Mouse (Mus musculus) lung, postnatal 0 days (tissue): ENCODE measurements at regions not wholly inside any gene's neighbourhood (a gene's known extent, or its start where the extent isn't known, plus 50 kb on each side); places are given as distances from the start of the nearest gene placed in this dataset.

Source experiments
- ATAC-seq: fragments of 200-750 bp; cut with Nextera tagmentation; 2 replicates; pipeline ENCODE4 v1.8.0; 2017; ENCODE audit warnings: moderate library complexity
- DNase-seq: peaks from one replicate; pipeline ENCODE4 v3.0.0-alpha.2; 2016; ENCODE audit warnings: low spot score
- H3K27ac ChIP-seq: fragments of 300-500 bp; sonication (generic); 2 replicates; pipeline ENCODE4 v1.5.1; 2014; ENCODE audit warnings: antibody characterized with exemption, mild to moderate bottlenecking, low read length, mixed read lengths
- H3K27me3 ChIP-seq: fragments of 300-500 bp; sonication (generic); replicated peaks from 2 replicates; pipeline ENCODE4 v1.6.1; 2014; ENCODE audit warnings: low read length, mixed read lengths; ENCODE audit not compliant: insufficient read depth
- H3K36me3 ChIP-seq: fragments of 300-500 bp; sonication (generic); 2 replicates; pipeline ENCODE4 v1.6.1; 2014; ENCODE audit warnings: low read length, mixed read lengths; ENCODE audit not compliant: insufficient read depth
- H3K4me1 ChIP-seq: fragments of 300-500 bp; sonication (generic); 2 replicates; pipeline ENCODE4 v1.6.1; 2014; ENCODE audit warnings: antibody characterized with exemption, low read depth, low read length, mixed read lengths; ENCODE audit not compliant: insufficient read depth
- H3K4me2 ChIP-seq: fragments of 300-500 bp; sonication (generic); replicated peaks from 2 replicates; pipeline ENCODE4 v1.6.1; 2014; ENCODE audit warnings: low read depth, mild to moderate bottlenecking, low read length, moderate library complexity, mixed read lengths
- H3K4me3 ChIP-seq: fragments of 300-500 bp; sonication (generic); 2 replicates; pipeline ENCODE4 v1.5.1; 2014; ENCODE audit warnings: low read depth, low read length
- H3K9ac ChIP-seq: fragments of 300-500 bp; sonication (generic); replicated peaks from 2 replicates; pipeline ENCODE4 v1.6.1; 2014; ENCODE audit warnings: low read depth, mild to moderate bottlenecking
- H3K9me3 ChIP-seq: fragments of 300-500 bp; sonication (generic); 2 replicates; pipeline ENCODE4 v1.6.1; 2016; ENCODE audit warnings: low read length, mixed read lengths
- CTCF ChIP-seq: IDR thresholded peaks from 2 replicates; pipeline ENCODE4 v1.5.1; 2016; ENCODE audit warnings: antibody characterized with exemption, mild to moderate bottlenecking
- EP300 ChIP-seq: IDR thresholded peaks from 2 replicates; pipeline ENCODE4 v1.6.1; 2016; ENCODE audit warnings: antibody characterized with exemption, mild to moderate bottlenecking, control low read depth
- WGBS: fragments of 180-500 bp; shearing (Covaris S2); extraction: QIAGEN DNeasy Blood & Tissue Kit; methylation state at CpG from one replicate; pipeline ENCODE4 v1.1.7; 2014; 5-methylcytosine and 5-hydroxymethylcytosine counted together

DNA sequence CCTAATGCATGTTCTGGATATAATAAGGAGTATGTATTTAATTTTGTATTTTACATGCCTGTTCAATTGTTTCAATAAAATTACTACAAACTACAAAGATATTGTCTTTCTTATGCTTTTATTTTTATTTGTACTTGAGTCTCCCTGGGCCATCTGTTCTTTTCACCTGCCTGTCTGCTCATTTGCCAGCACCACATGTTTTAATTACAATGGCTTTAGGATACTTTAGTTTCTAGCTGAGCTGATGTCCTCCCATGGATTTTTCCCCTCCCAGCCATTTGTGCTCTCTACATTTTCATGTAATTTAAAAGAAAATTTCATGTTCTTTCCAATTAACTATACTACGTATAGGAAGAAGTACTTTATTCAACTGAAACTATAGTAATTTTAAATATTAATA is 188.5 kb upstream of the Neil3 start:
- ATAC-seq = no peak
- WGBS = 96% methylated on average over 1 of the region's 1 CpGs
- Histone ChIP-seq H3K9me3 (no peaks in the 10 kb centered on the region), H3K4me1 (no peaks in the 10 kb centered on the region), H3K27ac (no peak overlapping the region), H3K36me3 (no peaks in the 10 kb centered on the region), H3K4me3 (no peak overlapping the region), H3K9ac (no peak overlapping the region), H3K4me2 (no peak overlapping the region), H3K27me3 (no peaks in the 10 kb centered on the region)
- no peak for TF ChIP-seq CTCF
- no peak for TF ChIP-seq EP300
- DNase-seq = no peak

DNA sequence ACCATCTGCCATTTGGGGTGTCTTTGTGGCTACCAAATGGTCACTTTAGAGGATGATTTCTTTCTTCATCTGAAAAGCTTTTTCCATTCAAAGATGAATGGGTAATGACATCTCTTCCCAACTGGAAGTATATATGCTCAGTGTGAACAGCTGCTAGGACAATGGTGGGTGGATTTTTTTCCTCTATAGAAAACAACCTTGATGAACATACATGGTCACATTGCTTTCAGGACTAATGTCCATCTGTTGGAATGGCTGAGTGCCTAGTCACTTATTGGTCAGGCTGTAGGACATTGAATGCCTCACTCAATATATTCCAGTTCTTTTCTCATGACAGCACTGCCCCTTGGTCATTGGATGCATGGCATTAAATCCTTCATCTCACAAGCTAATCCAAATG is 209.0 kb upstream of the Neil3 start:
- TF ChIP-seq EP300 = no peak
- TF ChIP-seq CTCF = no peak
- Histone ChIP-seq H3K27ac (no peak overlapping the region), H3K27me3 (no peaks in the 10 kb centered on the region), H3K36me3 (no peaks in the 10 kb centered on the region), H3K4me3 (no peak overlapping the region), H3K9ac (no peak overlapping the region), H3K9me3 (no peaks in the 10 kb centered on the region), H3K4me2 (no peak overlapping the region), H3K4me1 (no peaks in the 10 kb centered on the region)
- no peak for DNase-seq
- no peak for ATAC-seq

DNA sequence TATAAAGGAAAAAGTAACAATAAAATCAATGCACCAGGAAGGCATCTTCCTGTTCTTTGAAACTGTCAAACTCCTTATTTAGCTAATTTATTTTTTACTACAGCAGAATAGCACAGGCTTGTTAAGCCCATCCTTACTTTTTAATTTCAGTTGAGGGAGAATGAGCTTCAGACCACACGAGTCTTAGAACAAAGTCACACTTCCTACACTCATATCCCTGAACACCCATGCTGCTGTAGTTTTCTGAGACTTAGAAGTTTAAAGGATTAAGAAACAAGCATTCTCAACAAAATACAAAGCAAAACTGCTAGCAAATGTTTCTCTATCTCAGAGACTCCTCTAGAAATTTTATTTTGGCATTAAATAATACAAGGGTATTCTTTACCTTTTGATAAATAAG is 208.8 kb upstream of the Vegfc start:
- Histone ChIP-seq H3K4me3 (no peak overlapping the region), H3K9me3 (no peaks in the 10 kb centered on the region), H3K9ac (no peak overlapping the region), H3K4me2 (no peak overlapping the region), H3K4me1 (no peaks in the 10 kb centered on the region), H3K27ac (no peak overlapping the region), H3K36me3 (no peaks in the 10 kb centered on the region), H3K27me3 (no peaks in the 10 kb centered on the region)
- no peak for ATAC-seq
- 51% methylated on average over 1 of the region's 1 CpGs for WGBS
- DNase-seq = no peak
- no peak for TF ChIP-seq EP300
- no peak for TF ChIP-seq CTCF

DNA sequence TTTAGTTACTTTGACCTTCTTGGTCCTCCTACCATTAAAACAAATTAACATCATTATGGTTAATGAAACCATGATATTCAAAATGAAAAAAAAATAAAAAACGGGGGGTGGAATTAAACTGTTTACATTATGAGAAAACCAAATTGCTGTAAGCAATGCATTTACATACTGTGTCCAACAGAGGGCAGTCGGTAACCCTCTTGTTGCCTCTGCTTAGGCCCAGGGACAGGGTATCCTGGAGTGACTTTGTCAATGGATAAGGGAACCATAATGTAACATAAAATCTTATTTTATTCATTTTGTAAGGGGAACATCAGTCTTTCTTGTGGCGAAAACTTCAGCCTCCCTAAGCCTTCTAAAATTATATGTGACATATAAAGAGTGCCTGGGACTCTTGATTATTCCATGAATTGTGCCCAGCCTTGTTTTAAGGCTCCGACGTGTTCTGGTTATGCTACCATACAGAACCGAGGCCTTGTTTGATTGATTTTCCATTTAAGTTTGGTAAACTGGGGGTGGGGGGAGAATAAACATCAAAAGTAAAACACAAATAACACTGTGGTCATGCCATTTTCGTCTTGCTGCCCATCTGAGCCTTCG is 207.3 kb upstream of the Vegfc start:
- no peaks in the 10 kb centered on the region for H3K36me3 ChIP-seq
- no peaks in the 10 kb centered on the region for H3K9me3 ChIP-seq
- ATAC-seq (no peak), DNase-seq (peak; percentile 34)
- H3K4me1 ChIP-seq = no peaks in the 10 kb centered on the region
- H3K4me2 ChIP-seq = no peak overlapping the region
- no peak overlapping the region for H3K4me3 ChIP-seq
- H3K9ac ChIP-seq = no peak overlapping the region
- peak; percentile 74 for TF ChIP-seq CTCF
- no peak for TF ChIP-seq EP300
- H3K27ac ChIP-seq = no peak overlapping the region
- H3K27me3 ChIP-seq = no peaks in the 10 kb centered on the region
- WGBS = 61% methylated on average over 8 of the region's 8 CpGs

DNA sequence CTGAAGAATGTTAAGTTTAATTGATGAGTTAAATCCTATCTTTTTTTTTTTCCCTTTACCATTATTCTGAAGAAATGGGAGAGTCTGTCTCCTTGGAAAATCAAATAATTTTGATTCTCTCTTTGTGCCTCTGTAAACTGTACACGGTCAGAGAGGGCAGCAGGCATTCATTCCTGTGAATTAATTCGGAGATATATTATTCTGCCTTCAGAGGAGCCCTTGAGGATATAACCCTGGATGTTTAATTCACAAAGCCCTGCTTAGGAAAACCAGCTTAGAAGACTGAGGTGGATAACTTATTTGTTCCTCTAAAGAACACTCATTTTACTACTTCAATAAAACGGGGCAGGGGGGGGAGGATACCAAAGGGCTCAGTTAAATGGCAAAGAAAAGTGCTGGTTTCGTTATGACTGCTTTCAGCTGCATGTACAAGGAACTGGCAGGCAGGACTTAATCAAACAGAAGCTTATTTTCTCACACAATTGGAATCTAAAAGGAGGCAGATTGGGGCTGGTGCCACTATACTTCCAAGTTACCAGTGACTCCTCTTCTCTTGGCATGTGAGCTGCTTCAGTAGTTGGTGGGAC is 205.3 kb upstream of the Vegfc start:
- 57% methylated on average over 4 of the region's 4 CpGs for WGBS
- no peak overlapping the region for H3K4me2 ChIP-seq
- no peaks in the 10 kb centered on the region for H3K4me1 ChIP-seq
- no peak overlapping the region for H3K4me3 ChIP-seq
- no peak overlapping the region for H3K9ac ChIP-seq
- TF ChIP-seq CTCF = no peak
- TF ChIP-seq EP300 = no peak
- ATAC-seq = no peak
- no peak overlapping the region for H3K27ac ChIP-seq
- H3K36me3 ChIP-seq = no peaks in the 10 kb centered on the region
- H3K9me3 ChIP-seq = no peaks in the 10 kb centered on the region
- DNase-seq = no peak
- H3K27me3 ChIP-seq = no peaks in the 10 kb centered on the region

DNA sequence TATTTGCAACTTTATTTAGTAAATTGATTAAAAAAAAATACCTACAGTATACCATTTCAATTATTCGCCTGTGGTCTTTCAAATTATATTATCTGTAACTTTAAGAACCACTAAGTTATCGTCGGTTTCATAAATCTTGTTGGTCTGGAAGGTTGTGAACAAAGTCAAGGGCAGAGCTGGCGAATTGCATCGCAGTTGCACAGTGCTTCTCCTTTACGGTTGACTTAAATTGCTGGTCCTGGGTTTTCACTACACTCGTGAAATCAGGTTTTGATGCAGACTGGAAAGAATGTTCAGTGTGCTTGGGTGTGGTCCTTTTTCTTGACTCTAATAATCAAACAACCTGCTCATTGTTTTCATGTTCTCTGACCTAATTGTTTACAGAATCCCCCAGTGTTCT is 198.6 kb upstream of the Vegfc start:
- H3K9me3 ChIP-seq = no peaks in the 10 kb centered on the region
- H3K4me3 ChIP-seq = no peak overlapping the region
- H3K9ac ChIP-seq = no peak overlapping the region
- H3K27me3 ChIP-seq = no peaks in the 10 kb centered on the region
- DNase-seq (peak; percentile 40), ATAC-seq (peak; percentile 46; the same call in 1 of the 2 replicates)
- TF ChIP-seq CTCF (no peak), EP300 (peak; percentile 62)
- no peaks in the 10 kb centered on the region for H3K4me1 ChIP-seq
- H3K4me2 ChIP-seq = no peak overlapping the region
- H3K27ac ChIP-seq = no peak overlapping the region
- H3K36me3 ChIP-seq = no peaks in the 10 kb centered on the region
- WGBS = 72% methylated on average over 7 of the region's 7 CpGs

DNA sequence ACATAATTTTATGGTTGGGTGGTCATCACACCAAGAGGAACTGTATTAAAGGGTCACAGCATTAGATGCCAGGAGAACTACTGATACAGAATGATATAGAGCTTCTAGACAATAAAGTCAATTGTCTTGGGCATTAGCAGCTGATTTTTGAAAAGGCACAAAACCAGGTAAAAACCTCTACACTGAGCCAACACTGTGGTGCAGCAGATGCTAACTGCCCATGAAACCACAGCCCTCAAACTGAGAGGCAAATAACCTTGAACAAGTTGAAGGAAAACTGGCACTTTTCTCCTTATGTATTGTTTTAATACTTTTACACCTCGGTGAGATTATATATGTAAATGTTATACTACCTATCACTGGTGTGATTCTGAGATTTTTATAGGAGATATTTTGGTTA is 195.9 kb upstream of the Vegfc start:
- Histone ChIP-seq H3K27ac (no peak overlapping the region), H3K4me3 (no peak overlapping the region), H3K9me3 (no peaks in the 10 kb centered on the region), H3K27me3 (no peaks in the 10 kb centered on the region), H3K9ac (no peak overlapping the region), H3K4me1 (no peaks in the 10 kb centered on the region), H3K36me3 (no peaks in the 10 kb centered on the region), H3K4me2 (no peak overlapping the region)
- DNase-seq (no peak), ATAC-seq (no peak)
- WGBS = 70% methylated on average over 1 of the region's 1 CpGs
- no peak for TF ChIP-seq EP300
- TF ChIP-seq CTCF = no peak
